Mouse (Mus musculus): Measurements from ENCODE around the gene Rasgef1a.

- TF ChIP-seq POLR2A (IDR thresholded peaks at IDR 0.05; ENCODE audit: borderline replicate concordance, control insufficient read depth, low read depth, low read length) (no peak), CTCF (IDR thresholded peaks at IDR 0.05; ENCODE audit: control insufficient read depth, insufficient read depth, low read length) (no peak)
Measured at GRCm38 (mm10) chr6:118074151-118074550, 62.9 kb downstream of the Rasgef1a start.
